Mouse (Mus musculus) cerebellum, postnatal 14 days (tissue): ENCODE data around the gene Gm10665.
"Not testable (repeated sequence)": the region's sequence is repeated elsewhere in the genome, so short reads cannot be mapped to it uniquely, and the experiment has no call there.

Source experiments
- DNase-seq, 2 experiments: peaks; one replicate each; pipeline ENCODE4 v3.0.0; 2021; ENCODE audit warnings: mixed read lengths in 2 of 2

The Gm10665 gene

DNA sequence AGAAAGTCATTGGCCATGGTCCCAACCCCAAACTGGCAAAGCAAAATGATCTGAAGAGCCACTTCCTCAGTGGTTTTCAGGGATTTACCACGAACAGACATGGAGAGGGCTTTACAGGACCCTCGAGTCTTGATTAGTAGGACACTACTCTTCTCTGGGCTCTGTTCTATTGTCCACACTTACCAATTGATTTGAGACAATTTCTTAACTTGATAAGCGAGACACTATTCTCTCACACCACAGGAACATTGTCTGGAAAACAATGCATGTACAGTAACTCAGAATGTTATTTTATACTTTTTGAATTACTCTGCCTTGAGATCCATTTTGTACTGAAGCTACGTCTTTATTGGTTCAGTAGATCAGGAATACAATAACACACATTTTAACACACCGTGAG, at the start of gene Gm10665:
TSS of gene Gm10665 (minus strand) at position 101 of the 400 bp plus-strand sequence.
- DNase-seq, result not testable (repeated sequence)

DNA sequence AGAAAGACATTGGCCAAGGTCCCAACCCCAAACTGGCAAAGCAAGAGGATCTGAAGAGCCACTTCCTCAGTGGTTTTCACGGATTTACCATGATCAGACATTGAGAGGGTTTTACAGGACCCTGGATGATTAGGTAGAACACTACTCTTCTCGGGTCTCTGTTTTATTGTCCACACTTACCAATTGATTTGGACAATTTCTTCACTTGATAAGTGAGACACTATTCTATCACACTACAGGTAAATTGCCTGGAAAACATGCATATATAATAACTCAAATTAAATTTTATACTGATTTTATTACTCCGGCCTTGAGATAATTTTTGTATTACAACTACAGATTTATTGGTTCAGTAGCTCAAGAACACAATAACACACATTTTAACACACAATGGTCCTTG, 35.7 kb upstream of the Gm10665 start, which contains the start of gene Vmn1r151:
TSS of gene Vmn1r151 (minus strand) at position 101 of the 400 bp plus-strand sequence.
- DNase-seq, result not testable (repeated sequence)

DNA sequence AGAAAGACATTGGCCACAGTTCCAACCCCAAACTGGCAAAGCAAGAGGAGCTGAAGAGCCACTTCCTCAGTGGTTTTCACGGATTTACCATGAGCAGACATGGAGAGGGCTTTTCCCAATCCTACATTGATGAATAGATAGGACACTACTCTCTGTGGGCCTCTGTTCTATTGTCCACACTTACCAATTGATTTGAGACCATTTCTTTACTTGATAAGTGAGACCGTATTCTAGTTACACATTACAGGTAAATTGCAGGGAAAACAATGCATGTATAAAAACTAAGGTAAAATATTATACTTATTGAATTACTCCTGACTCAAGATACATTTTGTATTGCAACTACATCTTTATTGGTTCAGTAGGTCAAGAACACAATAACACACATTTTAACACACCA, 25.7 kb downstream of the Gm10665 start, which contains the start of gene Vmn1r149:
TSS of gene Vmn1r149 (minus strand) at position 101 of the 400 bp plus-strand sequence.
- not testable (repeated sequence) for DNase-seq

DNA sequence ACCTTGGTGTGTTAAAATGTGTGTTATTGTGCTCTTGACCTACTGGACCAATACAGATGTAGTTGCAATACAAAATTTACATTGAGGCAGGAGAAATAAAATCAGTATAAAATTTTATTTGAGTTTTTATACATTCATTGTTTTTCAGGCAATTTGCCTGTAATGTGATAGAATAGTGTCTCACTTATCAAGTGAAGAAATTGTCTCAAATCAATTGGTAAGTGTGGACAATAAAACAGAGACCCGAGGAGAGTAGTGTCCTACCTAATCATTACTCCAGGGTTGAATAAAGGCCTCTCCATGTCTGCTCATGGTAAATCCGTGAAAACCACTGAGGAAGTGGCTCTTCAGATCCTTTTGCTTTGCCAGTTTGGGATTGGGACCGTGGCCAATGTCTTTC, 50.6 kb downstream of the Gm10665 start, which contains the start of gene Vmn1r148:
TSS of gene Vmn1r148 (plus strand) at position 301 of the 400 bp plus-strand sequence.
- DNase-seq, result not testable (repeated sequence)
